Mouse (Mus musculus) limb, embryonic 10.5 days (tissue): ENCODE data around the gene Ace3. TPM values are rescaled to one million over a fixed set of nuclear protein-coding genes. Genes with fewer than 3 reads are reported as not detected.

ENCODE experiments used
- DNase-seq: peaks from one replicate; pipeline ENCODE4 v3.0.0-alpha.2; 2017; ENCODE audit warnings: low spot score
- H3K27ac ChIP-seq: fragments of 300-500 bp; sonication (generic); 2 replicates; pipeline ENCODE4 v1.5.1; 2016; ENCODE audit warnings: mild to moderate bottlenecking
- H3K27me3 ChIP-seq: fragments of 300-500 bp; sonication (generic); 2 replicates; pipeline ENCODE4 v1.6.1; 2016; ENCODE audit warnings: low read depth, mild to moderate bottlenecking; ENCODE audit not compliant: poor library complexity, severe bottlenecking
- H3K36me3 ChIP-seq: fragments of 300-500 bp; sonication (generic); 2 replicates; pipeline ENCODE4 v1.6.1; 2016; ENCODE audit warnings: mild to moderate bottlenecking, moderate library complexity
- H3K4me1 ChIP-seq: fragments of 300-500 bp; sonication (generic); 2 replicates; pipeline ENCODE4 v1.6.1; 2016
- H3K4me3 ChIP-seq: fragments of 300-500 bp; sonication (generic); 2 replicates; pipeline ENCODE4 v1.5.1; 2016; ENCODE audit warnings: mild to moderate bottlenecking, moderate library complexity
- H3K9me3 ChIP-seq: fragments of 300-500 bp; sonication (generic); replicated peaks from 2 replicates; pipeline ENCODE4 v1.6.1; 2016; ENCODE audit warnings: mild to moderate bottlenecking
- WGBS: fragments of 180-500 bp; shearing (Covaris S2); methylation state at CpG from one replicate; pipeline ENCODE4 v1.1.7; 2016; 5-methylcytosine and 5-hydroxymethylcytosine counted together
- polyA plus RNA-seq: library from polyadenylated mRNA; unstranded; fragments of >200 nt; fragmentation: Nextera tagmentation; extraction: Ambion mirVana; gene quantifications from 2 replicates; pipeline ENCODE4 v1.2.1, GENCODE M21; 2016

The Ace3 gene
- polyA plus RNA-seq, 1 experiment from 2014 or later, result not detected

DNA sequence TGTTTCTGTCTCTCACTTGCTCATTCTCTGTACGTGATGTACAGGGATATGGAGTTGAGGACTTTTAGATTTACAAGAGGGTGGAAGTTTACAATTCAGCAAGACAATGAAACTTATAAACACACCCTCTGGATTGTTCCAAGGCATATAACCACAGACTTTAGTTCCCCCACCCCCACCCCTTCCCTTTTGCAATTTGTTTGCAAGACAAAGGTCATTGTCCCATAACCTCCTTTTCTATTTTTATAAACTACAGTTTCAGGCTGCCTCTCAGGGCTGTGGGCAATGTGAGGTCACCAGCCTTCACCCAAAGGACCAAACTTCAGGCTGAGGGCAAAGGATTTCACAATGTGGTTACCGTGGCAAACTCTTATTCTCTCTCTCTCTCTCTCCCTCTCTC, 4.2 kb upstream of the Ace3 start:
- Histone ChIP-seq H3K27ac (no peak overlapping the region), H3K36me3 (no peaks in the 10 kb centered on the region), H3K9me3 (no peaks in the 10 kb centered on the region), H3K4me1 (0 out of 2 replicates have a peak, but pooled peaks cover 3% of the 10 kb centered on the region), H3K4me3 (no peak overlapping the region), H3K27me3 (no peaks in the 10 kb centered on the region)
- DNase-seq, result no peak
- 67% methylated on average over 2 of the region's 2 CpGs for WGBS

DNA sequence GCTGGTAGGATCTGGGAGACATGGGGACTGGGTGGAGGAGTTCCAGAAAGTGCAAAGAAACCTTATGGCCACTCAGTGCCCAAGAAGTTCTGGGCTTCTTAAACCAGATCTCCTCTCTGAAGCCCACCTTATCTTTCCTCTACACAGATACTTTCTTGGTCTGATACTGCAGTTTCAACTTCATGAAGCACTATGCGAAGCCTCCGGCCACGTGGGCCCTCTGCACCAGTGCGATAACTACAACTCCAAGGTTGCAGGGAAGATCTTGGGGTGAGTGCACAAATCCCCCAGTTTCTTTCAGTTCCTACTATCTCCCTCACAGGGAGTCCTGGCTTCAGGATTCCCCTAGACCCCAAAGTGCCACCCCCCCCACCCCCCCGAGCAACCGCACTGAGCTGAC, 5.6 kb downstream of the Ace3 start:
- 92% methylated on average over 6 of the region's 6 CpGs for WGBS
- DNase-seq, result no peak
- H3K27me3 ChIP-seq, result no peaks in the 10 kb centered on the region
- no peak overlapping the region for H3K4me3 ChIP-seq
- no peaks in the 10 kb centered on the region for H3K9me3 ChIP-seq
- H3K27ac ChIP-seq, result no peak overlapping the region
- no peaks in the 10 kb centered on the region for H3K36me3 ChIP-seq
- H3K4me1 ChIP-seq, result no peaks in the 10 kb centered on the region

DNA sequence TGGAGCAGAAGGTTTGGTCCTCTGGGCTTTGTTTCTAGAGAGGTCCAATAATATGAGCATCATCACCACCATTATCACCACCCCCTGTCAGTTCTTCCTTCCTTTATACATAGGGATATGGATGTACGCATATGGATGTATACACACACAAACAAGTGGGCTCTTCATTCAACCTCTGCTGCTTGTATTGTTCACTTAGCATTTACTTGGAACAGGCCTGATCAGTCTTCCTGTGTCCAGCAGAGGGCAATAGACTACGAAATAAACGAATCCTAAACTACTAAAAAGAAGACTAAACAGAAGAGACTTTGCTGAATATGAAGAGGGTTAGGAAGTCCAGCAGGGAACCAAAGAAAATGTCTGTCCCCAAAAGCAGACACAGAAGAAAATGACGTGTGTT, 7.2 kb downstream of the Ace3 start:
- H3K4me1 ChIP-seq, result no peaks in the 10 kb centered on the region
- no peak for DNase-seq
- no peak overlapping the region for H3K4me3 ChIP-seq
- H3K27ac ChIP-seq, result no peak overlapping the region
- no peaks in the 10 kb centered on the region for H3K27me3 ChIP-seq
- no peaks in the 10 kb centered on the region for H3K36me3 ChIP-seq
- no peaks in the 10 kb centered on the region for H3K9me3 ChIP-seq
- 55% methylated on average over 4 of the region's 4 CpGs for WGBS

DNA sequence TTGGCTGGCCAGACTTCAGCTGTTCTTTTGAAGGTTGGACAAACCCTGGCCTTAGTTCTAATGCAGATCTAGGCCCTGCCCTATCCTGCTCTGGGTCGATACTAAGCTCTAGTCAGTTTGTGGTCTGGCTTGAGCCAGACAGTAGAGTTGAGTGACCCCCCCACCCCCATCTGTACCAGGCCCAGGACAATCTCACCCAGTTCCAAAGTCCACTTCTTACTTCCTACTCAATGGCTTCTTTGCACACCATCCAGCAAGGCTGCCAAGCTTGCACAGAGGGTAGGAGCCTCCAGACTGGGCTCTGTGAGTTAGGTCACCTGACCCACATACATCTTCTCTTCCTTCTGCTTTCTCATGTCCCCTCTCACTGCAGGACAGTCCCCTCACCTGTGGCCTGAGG, 10.1 kb downstream of the Ace3 start:
- WGBS, result 87% methylated on average over 1 of the region's 1 CpGs
- Histone ChIP-seq H3K27me3 (peaks cover 18% of the 10 kb centered on the region), H3K9me3 (no peaks in the 10 kb centered on the region), H3K36me3 (no peaks in the 10 kb centered on the region), H3K4me3 (no peak overlapping the region), H3K27ac (no peak overlapping the region), H3K4me1 (peaks cover 7% of the 10 kb centered on the region)
- DNase-seq, result no peak

DNA sequence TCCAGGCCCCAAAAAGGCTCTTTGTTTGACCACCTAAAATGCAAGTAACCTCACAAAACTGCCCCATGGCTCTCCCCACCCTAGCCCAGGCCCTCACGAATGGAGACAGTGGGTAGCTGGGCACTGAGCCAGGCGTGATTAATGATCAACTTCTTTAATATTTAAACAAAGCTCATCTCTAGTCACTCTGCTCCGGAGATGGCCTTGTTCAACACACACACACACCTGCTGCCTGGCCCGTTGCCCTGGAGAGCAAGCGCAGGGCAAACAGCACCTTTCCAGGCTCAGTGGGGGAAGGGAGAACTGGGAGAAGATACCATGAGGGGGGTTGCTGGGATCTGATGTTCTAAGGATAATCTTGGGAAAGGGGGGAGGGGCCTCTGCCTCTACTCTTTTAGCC, 11.5 kb downstream of the Ace3 start:
- no peaks in the 10 kb centered on the region for H3K36me3 ChIP-seq
- DNase-seq, result no peak
- H3K4me3 ChIP-seq, result no peak overlapping the region
- H3K27ac ChIP-seq, result no peak overlapping the region
- 64% methylated on average over 5 of the region's 5 CpGs for WGBS
- H3K27me3 ChIP-seq, result peaks cover 31% of the 10 kb centered on the region
- peaks cover 7% of the 10 kb centered on the region for H3K4me1 ChIP-seq
- no peaks in the 10 kb centered on the region for H3K9me3 ChIP-seq

DNA sequence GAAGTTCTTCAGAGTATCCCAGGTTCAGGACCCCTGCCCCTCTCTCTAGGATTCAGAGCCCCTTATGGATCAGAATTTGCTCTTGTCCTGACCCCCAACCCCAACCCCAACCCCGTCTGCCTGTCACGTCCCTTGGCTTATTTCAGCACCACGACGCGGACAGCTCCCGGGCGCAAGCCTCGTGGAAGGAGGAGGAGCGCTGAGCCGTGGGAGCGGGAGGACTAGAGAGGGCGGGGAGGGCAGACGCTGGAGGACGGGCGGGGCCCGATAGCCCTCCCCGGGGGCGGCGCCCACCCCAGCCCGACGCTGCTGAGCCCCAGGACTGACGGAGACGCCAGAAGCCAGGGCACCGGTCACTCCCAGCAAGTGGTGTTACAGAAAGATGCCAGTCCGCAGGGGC, 13.3 kb downstream of the Ace3 start, which contains the start of gene Kcnh6:
Gene Kcnh6 (plus strand): TSS at position 304 of the 400 bp plus-strand sequence.
- H3K4me3 ChIP-seq, result peak within 1 kb of the TSS; percentile 38
- DNase-seq, result peak; percentile 93
- H3K27me3 ChIP-seq, result peaks cover 36% of the 10 kb centered on the region
- under 1% methylated on average over 25 of the region's 25 CpGs for WGBS
- H3K4me1 ChIP-seq, result peaks cover 11% of the 10 kb centered on the region
- no peaks in the 10 kb centered on the region for H3K36me3 ChIP-seq
- no peaks in the 10 kb centered on the region for H3K9me3 ChIP-seq
- no peak within 1 kb of the TSS for H3K27ac ChIP-seq

DNA sequence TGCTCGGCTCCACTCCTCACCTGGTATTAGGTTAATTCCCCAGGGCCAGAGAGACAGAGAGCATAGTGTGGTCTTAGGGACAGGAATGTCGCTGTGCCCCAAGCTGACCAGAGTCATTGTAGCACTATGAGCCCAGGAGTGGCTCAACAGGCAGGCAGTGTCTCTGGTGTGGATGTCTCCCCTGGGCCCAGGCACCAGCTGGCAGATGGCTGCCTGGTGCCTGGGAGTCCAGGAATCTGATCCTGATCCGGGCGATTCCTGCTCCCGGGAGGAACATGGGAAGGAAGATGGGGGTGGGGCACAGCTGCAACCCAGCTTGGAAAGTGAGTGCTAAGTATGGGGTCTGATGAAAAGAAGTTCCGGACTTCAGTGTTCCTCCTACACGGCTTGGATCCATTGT, 18.2 kb downstream of the Ace3 start:
- 63% methylated on average over 7 of the region's 7 CpGs for WGBS
- H3K27me3 ChIP-seq, result peaks cover 36% of the 10 kb centered on the region
- no peak for DNase-seq
- H3K27ac ChIP-seq, result no peak overlapping the region
- peaks cover 12% of the 10 kb centered on the region for H3K4me1 ChIP-seq
- no peaks in the 10 kb centered on the region for H3K36me3 ChIP-seq
- H3K9me3 ChIP-seq, result no peaks in the 10 kb centered on the region
- no peak overlapping the region for H3K4me3 ChIP-seq

DNA sequence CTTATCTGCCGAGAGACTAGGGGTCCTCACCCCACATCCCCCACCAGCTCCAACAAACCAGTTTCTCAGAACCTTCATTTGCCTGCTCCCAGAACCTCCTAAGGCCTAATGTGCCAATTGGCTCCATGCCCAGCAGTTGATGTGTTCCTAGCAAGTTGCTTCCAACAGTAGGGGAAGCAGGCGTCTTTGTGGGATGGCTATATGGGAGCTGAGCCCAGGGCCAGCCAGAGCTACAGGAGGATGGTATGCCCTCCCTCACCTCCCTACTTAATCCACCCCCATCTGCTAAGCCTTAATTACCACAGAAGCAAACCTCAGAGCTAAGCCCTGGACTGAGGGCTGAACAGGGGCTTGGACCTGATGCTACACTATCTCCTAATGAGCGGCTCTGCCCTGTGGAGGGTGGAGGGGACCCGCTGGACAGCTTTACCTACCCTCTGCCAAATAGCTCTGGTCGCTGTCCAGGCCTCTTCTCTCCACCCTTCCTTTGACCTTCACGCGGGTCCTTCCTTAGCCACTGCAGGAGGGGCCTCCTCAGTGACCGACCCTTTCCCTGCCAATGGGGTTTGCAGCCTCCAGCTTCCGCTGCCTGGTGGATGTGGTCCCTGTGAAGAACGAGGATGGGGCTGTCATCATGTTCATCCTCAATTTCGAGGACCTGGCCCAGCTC, 19.2 kb downstream of the Ace3 start:
- DNase-seq, result no peak
- peaks cover 5% of the 10 kb centered on the region; the same call in 1 of the 2 replicates for H3K4me1 ChIP-seq
- H3K27me3 ChIP-seq, result peaks cover 31% of the 10 kb centered on the region

DNA sequence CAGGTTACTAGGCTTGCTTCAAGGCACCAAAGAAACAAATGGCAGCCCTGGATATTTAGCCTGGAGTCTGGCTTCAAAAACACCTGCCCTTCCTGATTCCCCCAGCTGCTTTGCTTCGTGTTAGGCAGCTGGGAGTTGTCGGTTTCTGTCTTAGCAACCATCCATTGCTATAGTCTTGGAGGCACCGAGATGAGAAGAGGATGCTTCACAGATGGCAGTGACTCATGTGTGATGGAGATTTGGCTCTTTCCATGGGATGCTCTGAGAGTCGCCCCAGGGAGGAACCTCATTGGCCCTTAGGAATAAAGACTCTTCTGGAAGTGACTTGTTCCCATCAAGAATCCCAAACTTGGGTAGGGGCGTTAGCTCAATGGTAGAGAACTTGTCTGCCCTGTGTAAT, 22.0 kb downstream of the Ace3 start:
- WGBS, result 81% methylated on average over 5 of the region's 5 CpGs

More for the DNA sequence above, 19.2 kb downstream of the Ace3 start:
- Histone ChIP-seq H3K4me3 (no peak overlapping the region), H3K9me3 (no peaks in the 10 kb centered on the region), H3K27ac (no peak overlapping the region), H3K36me3 (no peaks in the 10 kb centered on the region)
- 74% methylated on average over 11 of the region's 11 CpGs for WGBS

DNA sequence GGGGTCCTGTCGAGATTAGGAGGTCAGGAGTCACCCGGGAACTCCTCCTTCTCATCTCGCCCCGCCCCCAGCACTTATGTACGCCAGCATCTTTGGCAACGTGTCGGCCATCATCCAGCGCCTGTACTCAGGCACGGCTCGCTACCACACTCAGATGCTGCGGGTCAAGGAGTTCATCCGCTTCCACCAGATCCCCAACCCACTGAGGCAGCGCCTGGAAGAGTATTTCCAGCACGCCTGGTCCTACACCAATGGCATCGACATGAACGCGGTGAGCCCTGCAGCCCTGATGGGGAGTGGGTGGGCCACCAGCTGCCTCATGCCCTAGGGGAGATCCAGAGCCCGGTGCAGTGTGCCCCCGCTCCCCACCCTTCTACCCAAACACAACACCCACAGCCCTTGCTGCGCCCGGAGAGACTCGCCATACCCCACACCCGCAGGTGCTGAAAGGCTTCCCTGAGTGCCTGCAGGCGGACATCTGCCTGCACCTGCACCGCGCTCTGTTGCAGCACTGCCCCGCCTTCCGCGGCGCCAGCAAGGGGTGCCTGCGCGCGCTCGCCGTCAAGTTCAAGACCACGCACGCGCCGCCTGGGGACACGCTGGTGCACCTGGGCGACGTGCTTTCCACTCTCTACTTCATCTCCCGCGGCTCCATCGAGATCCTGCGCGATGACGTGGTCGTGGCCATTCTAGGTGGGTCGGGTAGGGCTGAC, 25.7 kb downstream of the Ace3 start:
- Histone ChIP-seq H3K4me3 (peak overlapping the region; percentile 44), H3K27ac (no peak overlapping the region), H3K27me3 (peaks cover 48% of the 10 kb centered on the region), H3K4me1 (peaks cover 10% of the 10 kb centered on the region), H3K9me3 (no peaks in the 10 kb centered on the region), H3K36me3 (no peaks in the 10 kb centered on the region)
- 2% methylated on average over 50 of the region's 50 CpGs for WGBS
- peak; percentile 45 for DNase-seq

More for the DNA sequence above, 22.0 kb downstream of the Ace3 start:
- Histone ChIP-seq H3K4me3 (no peak overlapping the region), H3K9me3 (no peaks in the 10 kb centered on the region), H3K4me1 (peaks cover 15% of the 10 kb centered on the region), H3K27me3 (peaks cover 35% of the 10 kb centered on the region), H3K27ac (no peak overlapping the region), H3K36me3 (no peaks in the 10 kb centered on the region)
- no peak for DNase-seq

DNA sequence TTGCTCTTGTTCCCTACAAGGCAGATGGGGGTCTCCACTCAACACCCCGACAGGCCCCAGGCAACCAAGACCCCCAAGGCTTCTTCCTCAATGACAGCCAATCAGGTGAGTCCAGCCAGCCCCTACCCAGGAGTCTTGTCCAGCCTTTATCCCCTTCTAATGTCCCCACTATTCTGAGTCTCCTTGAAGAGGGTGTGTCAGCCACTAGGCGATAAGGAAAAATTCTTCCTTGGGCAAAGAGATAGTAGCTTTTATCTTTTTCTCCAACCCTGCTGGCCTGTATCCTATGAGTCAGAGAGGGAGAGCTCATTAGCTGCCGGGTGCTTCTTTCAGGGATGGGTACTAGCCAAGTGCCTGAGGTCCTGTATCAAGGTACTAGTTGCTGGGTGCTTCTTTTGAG, 31.3 kb downstream of the Ace3 start:
- no peaks in the 10 kb centered on the region for H3K4me1 ChIP-seq
- 85% methylated on average over 3 of the region's 3 CpGs for WGBS

DNA sequence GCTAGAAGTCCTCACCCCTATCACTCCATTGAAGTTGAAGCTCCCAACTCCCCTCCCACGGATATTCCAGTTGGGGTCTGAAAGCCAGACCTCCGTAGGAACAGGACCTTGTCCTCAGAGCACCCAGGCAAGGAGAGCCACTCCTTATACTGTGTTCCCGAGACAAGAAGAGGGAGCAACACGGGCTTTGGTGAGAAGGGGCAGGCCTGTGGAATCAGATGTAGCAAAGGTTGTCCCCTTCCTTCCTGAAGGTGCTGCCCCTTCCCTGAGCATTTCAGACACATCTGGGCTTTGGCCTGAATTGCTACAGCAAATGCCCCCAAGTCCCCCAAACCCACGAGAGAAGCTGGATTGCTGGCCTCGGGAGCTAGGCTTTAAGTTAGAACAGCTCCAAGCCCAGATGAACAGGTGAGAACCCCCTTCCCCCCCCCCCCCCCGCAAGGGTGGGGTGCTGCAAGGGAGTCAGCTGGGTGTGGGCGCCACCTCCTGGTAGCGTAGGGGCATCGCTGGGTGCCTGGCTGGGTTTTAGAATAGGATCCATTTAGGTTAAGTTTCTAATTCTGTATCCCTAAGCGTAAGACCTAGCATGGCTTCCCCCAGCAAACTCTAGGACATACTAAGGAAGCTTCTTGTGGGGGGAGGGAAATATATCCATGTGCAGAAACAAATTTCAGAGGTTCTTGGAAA, 32.1 kb downstream of the Ace3 start:
- Histone ChIP-seq H3K27ac (no peak overlapping the region), H3K36me3 (peaks cover 9% of the 10 kb centered on the region), H3K4me3 (no peak overlapping the region), H3K27me3 (peaks cover 16% of the 10 kb centered on the region), H3K4me1 (no peaks in the 10 kb centered on the region), H3K9me3 (no peaks in the 10 kb centered on the region)
- WGBS, result 40% methylated on average over 11 of the region's 11 CpGs
- DNase-seq, result peak; percentile 65

More for the DNA sequence above, 31.3 kb downstream of the Ace3 start:
- Histone ChIP-seq H3K4me3 (no peak overlapping the region), H3K27me3 (peaks cover 24% of the 10 kb centered on the region), H3K27ac (no peak overlapping the region), H3K9me3 (no peaks in the 10 kb centered on the region), H3K36me3 (peaks cover 9% of the 10 kb centered on the region)
- DNase-seq, result no peak

DNA sequence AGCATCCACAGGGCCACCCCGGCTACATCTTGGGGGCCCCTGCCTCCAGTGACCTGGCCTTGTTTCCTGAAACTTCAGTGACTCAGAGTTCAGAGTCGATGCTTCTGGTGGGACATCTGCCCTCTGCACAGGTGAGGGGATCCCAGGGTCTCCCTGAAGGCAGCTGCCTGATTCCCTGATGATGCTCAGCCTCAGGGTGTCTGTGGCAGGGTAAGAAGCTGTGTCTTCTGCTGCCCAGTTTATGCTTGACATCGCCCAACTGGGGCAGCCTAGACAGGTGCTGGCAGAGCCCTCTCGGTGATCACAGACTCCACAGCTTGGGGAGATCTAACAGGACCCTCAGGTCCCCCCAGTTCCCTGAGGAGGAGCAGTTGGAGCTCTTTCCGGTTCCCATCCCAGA, 33.1 kb downstream of the Ace3 start:
- H3K4me3 ChIP-seq, result no peak overlapping the region
- no peaks in the 10 kb centered on the region for H3K4me1 ChIP-seq
- 92% methylated on average over 5 of the region's 5 CpGs for WGBS

More for the DNA sequence above, 33.1 kb downstream of the Ace3 start:
- Histone ChIP-seq H3K9me3 (no peaks in the 10 kb centered on the region), H3K27ac (no peak overlapping the region), H3K27me3 (0 out of 2 replicates have a peak, but pooled peaks cover 6% of the 10 kb centered on the region), H3K36me3 (peaks cover 9% of the 10 kb centered on the region)
- no peak for DNase-seq
